Mouse (Mus musculus) forelimb bud, embryonic 11.5 days (tissue): ENCODE measurements around the gene Thy1.

ENCODE experiments used
- DNase-seq: peaks from one replicate; pipeline ENCODE4 v3.0.0-alpha.2; 2012; ENCODE audit warnings: low read depth, low spot score

The Thy1 gene

GRCm38 (mm10) chr9:44033957-44034727 is 9.0 kb upstream of the Thy1 start:
- DNase-seq: no peak

- DNase-seq: no peak
Observed at GRCm38 (mm10) chr9:44037106-44037505, 6.1 kb upstream of the Thy1 start.

- DNase-seq: no peak
Observed at GRCm38 (mm10) chr9:44041511-44042395, 1.4 kb upstream of the Thy1 start.

- DNase-seq: no peak
Observed at GRCm38 (mm10) chr9:44042396-44042680, 846 bp upstream of the Thy1 start.

GRCm38 (mm10) chr9:44043708-44044425 is 683 bp downstream of the Thy1 start:
- no peak for DNase-seq

- DNase-seq: no peak
Observed at GRCm38 (mm10) chr9:44044426-44045157, 1.4 kb downstream of the Thy1 start.

- no peak for DNase-seq
Observed at GRCm38 (mm10) chr9:44045158-44045883, 2.1 kb downstream of the Thy1 start.

GRCm38 (mm10) chr9:44045884-44046272 is 2.7 kb downstream of the Thy1 start:
- DNase-seq: no peak

- no peak for DNase-seq
Observed at GRCm38 (mm10) chr9:44046426-44046825, 3.2 kb downstream of the Thy1 start.

- DNase-seq: no peak
Observed at GRCm38 (mm10) chr9:44047071-44047470, 3.9 kb downstream of the Thy1 start.

GRCm38 (mm10) chr9:44047571-44048490 is 4.6 kb downstream of the Thy1 start:
- DNase-seq: no peak

GRCm38 (mm10) chr9:44048541-44049380 is 5.6 kb downstream of the Thy1 start:
- no peak for DNase-seq

GRCm38 (mm10) chr9:44049381-44050165 is 6.4 kb downstream of the Thy1 start:
- no peak for DNase-seq

GRCm38 (mm10) chr9:44052855-44053254 is 9.7 kb downstream of the Thy1 start:
- DNase-seq: no peak

GRCm38 (mm10) chr9:44053936-44054335 is 10.8 kb downstream of the Thy1 start:
- DNase-seq: no peak

- DNase-seq: no peak
Observed at GRCm38 (mm10) chr9:44058606-44059005, 15.4 kb downstream of the Thy1 start.

GRCm38 (mm10) chr9:44065177-44065576 is 22.0 kb downstream of the Thy1 start:
- DNase-seq: no peak

- DNase-seq: peak; percentile 98
Observed at GRCm38 (mm10) chr9:44066785-44067225, 23.6 kb downstream of the Thy1 start, which contains the start of gene Usp2. Usp2 (plus strand) TSS chr9:44067021.
